Mouse (Mus musculus): ENCODE results near the gene Hoxc6. TPM values are rescaled to one million over a fixed set of nuclear protein-coding genes. Genes with fewer than 3 reads are reported as not detected.

Gene Hoxc6
- polyA plus RNA-seq, 1 experiment from 2014 or later: 0.18 TPM

GRCm38 (mm10) chr15:103005797-103006196 lies 7.7 kb downstream of the Hoxc6 start:
- ATAC-seq (ENCODE audit: insufficient number of reproducible peaks, low FRiP score): no peak
- H3K27me3 ChIP-seq (replicated peaks): peaks cover 98% of the 10 kb centered on the region
- WGBS: 8% methylated on average over 5 of the region's 5 CpGs
- no peaks in the 10 kb centered on the region for H3K9me3 ChIP-seq (replicated peaks)
- H3K27ac ChIP-seq (ENCODE audit: poor library complexity, severe bottlenecking): no peak overlapping the region
- H3K36me3 ChIP-seq: no peaks in the 10 kb centered on the region
- no peak overlapping the region for H3K4me3 ChIP-seq
- H3K4me1 ChIP-seq (replicated peaks): peaks cover 8% of the 10 kb centered on the region
- no peak overlapping the region for H3K4me2 ChIP-seq
- no peak overlapping the region for H3K9ac ChIP-seq

DNA sequence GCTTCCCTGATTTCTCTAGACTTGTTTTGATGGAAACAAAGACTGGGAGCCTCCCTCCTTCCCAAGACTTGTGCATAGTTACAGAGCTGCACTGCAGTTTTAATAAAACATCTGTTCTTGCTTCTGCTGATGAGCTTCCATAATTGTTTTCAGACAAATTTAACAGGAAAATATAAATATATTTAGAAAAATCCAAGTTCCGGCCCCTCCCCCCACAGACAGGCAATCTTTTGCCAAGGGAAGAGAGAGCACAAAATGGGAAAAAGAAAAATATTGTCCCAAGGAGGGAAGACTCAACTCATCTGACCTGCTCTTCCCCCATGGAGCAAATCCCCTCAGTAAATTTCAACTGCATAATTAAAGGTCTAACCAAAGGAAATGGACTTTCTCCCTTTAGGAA lies 8.3 kb downstream of the Hoxc6 start:
- H3K4me2 ChIP-seq: no peak overlapping the region
- H3K4me1 ChIP-seq (replicated peaks): 0 out of 2 replicates have a peak, but pooled peaks cover 2% of the 10 kb centered on the region
- H3K9ac ChIP-seq: no peak overlapping the region
- H3K36me3 ChIP-seq: no peaks in the 10 kb centered on the region
- no peaks in the 10 kb centered on the region for H3K9me3 ChIP-seq (replicated peaks)
- WGBS: 14% methylated on average over 1 of the region's 1 CpGs
- peaks cover 98% of the 10 kb centered on the region for H3K27me3 ChIP-seq (replicated peaks)
- H3K27ac ChIP-seq (ENCODE audit: poor library complexity, severe bottlenecking): no peak overlapping the region
- H3K4me3 ChIP-seq: no peak overlapping the region
- no peak for ATAC-seq (ENCODE audit: insufficient number of reproducible peaks, low FRiP score)

DNA sequence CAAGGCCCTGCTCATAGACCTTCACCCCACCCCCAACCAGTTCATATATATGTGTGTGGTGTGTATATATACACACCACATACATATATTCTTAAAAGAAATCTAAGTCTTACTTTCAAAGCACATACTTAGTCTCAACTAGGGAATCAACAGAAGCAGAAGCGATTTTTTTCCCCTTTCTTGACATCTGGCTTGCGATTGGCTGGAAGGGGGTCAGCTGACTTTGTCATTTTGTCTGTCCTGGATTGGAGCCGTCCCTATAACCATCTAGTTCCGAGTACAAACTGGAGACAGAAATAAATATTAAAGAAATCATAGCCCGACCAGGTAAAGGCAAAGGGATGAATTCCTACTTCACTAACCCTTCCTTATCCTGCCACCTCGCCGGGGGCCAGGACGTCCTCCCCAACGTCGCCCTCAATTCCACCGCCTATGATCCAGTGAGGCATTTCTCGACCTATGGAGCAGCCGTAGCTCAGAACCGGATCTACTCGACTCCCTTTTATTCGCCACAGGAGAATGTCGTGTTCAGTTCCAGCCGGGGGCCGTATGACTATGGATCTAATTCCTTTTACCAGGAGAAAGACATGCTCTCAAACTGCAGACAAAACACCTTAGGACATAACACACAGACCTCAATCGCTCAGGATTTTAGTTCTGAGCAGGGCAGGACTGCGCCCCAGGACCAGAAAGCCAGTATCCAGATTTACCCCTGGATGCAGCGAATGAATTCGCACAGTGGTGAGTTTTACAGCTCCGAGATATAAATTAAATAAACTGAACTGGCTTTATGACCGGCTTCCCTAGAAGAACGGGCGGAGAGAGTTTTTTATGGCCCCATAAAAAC lies 11.4 kb downstream of the Hoxc6 start:
- H3K4me1 ChIP-seq (replicated peaks): peaks cover 11% of the 10 kb centered on the region

GRCm38 (mm10) chr15:103010112-103010846 lies 12.2 kb downstream of the Hoxc6 start:
- WGBS: 1% methylated on average over 31 of the region's 31 CpGs
- no peak overlapping the region for H3K4me2 ChIP-seq

More for the DNA sequence above, 11.4 kb downstream of the Hoxc6 start:
- ATAC-seq (ENCODE audit: insufficient number of reproducible peaks, low FRiP score): no peak
- Histone ChIP-seq H3K27me3 (replicated peaks) (peaks cover 98% of the 10 kb centered on the region), H3K4me3 (no peak overlapping the region), H3K27ac (ENCODE audit: poor library complexity, severe bottlenecking) (no peak overlapping the region), H3K36me3 (no peaks in the 10 kb centered on the region), H3K9me3 (replicated peaks) (no peaks in the 10 kb centered on the region), H3K4me2 (no peak overlapping the region), H3K9ac (no peak overlapping the region)
- 2% methylated on average over 27 of the region's 27 CpGs for WGBS

GRCm38 (mm10) chr15:103010847-103011555 lies 12.9 kb downstream of the Hoxc6 start:
- H3K4me1 ChIP-seq (replicated peaks): peaks cover 12% of the 10 kb centered on the region
- no peaks in the 10 kb centered on the region for H3K9me3 ChIP-seq (replicated peaks)
- ATAC-seq (ENCODE audit: insufficient number of reproducible peaks, low FRiP score): no peak
- H3K4me3 ChIP-seq: no peak overlapping the region
- H3K9ac ChIP-seq: no peak overlapping the region
- WGBS: 1% methylated on average over 28 of the region's 28 CpGs
- H3K27me3 ChIP-seq (replicated peaks): peaks cover 98% of the 10 kb centered on the region
- H3K4me2 ChIP-seq: no peak overlapping the region
- H3K36me3 ChIP-seq: no peaks in the 10 kb centered on the region
- H3K27ac ChIP-seq (ENCODE audit: poor library complexity, severe bottlenecking): no peak overlapping the region

More at GRCm38 (mm10) chr15:103010112-103010846, 12.2 kb downstream of the Hoxc6 start:
- Histone ChIP-seq H3K27me3 (replicated peaks) (peaks cover 98% of the 10 kb centered on the region), H3K36me3 (no peaks in the 10 kb centered on the region), H3K4me3 (no peak overlapping the region), H3K4me1 (replicated peaks) (peaks cover 12% of the 10 kb centered on the region), H3K27ac (ENCODE audit: poor library complexity, severe bottlenecking) (no peak overlapping the region), H3K9ac (no peak overlapping the region), H3K9me3 (replicated peaks) (no peaks in the 10 kb centered on the region)
- ATAC-seq (ENCODE audit: insufficient number of reproducible peaks, low FRiP score): no peak

GRCm38 (mm10) chr15:103011928-103012486 lies 13.9 kb downstream of the Hoxc6 start:
- H3K36me3 ChIP-seq: no peaks in the 10 kb centered on the region
- no peak overlapping the region for H3K9ac ChIP-seq
- 0 out of 2 replicates have a peak overlapping the region, but pooled peaks have one; percentile 10 for H3K4me3 ChIP-seq
- H3K4me2 ChIP-seq: peak overlapping the region; percentile 30
- no peak overlapping the region for H3K27ac ChIP-seq (ENCODE audit: poor library complexity, severe bottlenecking)
- H3K9me3 ChIP-seq (replicated peaks): no peaks in the 10 kb centered on the region
- H3K27me3 ChIP-seq (replicated peaks): peaks cover 98% of the 10 kb centered on the region
- peaks cover 12% of the 10 kb centered on the region for H3K4me1 ChIP-seq (replicated peaks)
- ATAC-seq (ENCODE audit: insufficient number of reproducible peaks, low FRiP score): no peak
- WGBS: under 1% methylated on average over 26 of the region's 26 CpGs

DNA sequence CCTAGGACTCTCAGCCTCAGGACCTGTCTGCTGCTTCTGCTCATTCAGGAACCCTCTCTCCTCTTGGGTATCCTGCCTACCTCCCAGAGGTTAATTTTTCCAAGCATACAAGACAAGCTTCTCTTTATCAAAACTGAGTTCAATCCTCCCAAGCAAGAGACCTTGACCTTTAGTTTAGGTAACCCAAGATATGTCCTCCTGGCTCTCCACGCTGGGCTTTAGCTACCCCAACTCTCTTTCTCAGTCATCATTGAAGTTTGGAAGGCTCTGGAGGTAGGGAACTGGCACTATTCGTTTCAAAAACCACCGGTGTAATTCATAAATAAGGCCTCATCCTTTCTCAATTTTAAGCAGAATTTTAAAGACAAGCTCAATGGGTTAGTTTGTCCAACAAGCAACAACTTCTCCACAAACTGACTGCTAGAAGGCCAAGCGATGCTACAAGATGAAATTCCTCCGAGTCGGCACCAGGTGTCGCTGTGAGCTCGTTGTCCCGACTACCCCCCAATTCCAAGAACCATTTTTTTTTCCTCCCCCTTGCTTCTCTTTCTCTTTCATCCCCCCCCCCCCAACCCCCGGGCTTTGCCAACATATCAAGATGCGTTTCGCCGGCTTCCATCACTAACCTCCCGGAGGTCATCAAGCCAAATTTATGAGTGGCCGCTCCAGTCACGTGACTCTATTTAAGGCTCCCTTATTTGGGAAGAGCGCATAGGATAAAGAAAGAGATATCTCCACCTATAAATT lies 15.4 kb downstream of the Hoxc6 start:
- Histone ChIP-seq H3K4me1 (replicated peaks) (peaks cover 12% of the 10 kb centered on the region), H3K4me3 (peak overlapping the region; percentile 25; the same call in 1 of the 2 replicates), H3K36me3 (no peaks in the 10 kb centered on the region), H3K9ac (no peak overlapping the region), H3K9me3 (replicated peaks) (no peaks in the 10 kb centered on the region), H3K27me3 (replicated peaks) (peaks cover 98% of the 10 kb centered on the region), H3K27ac (ENCODE audit: poor library complexity, severe bottlenecking) (no peak overlapping the region), H3K4me2 (peak overlapping the region; percentile 49)
- no peak for ATAC-seq (ENCODE audit: insufficient number of reproducible peaks, low FRiP score)
- 3% methylated on average over 17 of the region's 17 CpGs for whole genome bisulfite sequencing

DNA sequence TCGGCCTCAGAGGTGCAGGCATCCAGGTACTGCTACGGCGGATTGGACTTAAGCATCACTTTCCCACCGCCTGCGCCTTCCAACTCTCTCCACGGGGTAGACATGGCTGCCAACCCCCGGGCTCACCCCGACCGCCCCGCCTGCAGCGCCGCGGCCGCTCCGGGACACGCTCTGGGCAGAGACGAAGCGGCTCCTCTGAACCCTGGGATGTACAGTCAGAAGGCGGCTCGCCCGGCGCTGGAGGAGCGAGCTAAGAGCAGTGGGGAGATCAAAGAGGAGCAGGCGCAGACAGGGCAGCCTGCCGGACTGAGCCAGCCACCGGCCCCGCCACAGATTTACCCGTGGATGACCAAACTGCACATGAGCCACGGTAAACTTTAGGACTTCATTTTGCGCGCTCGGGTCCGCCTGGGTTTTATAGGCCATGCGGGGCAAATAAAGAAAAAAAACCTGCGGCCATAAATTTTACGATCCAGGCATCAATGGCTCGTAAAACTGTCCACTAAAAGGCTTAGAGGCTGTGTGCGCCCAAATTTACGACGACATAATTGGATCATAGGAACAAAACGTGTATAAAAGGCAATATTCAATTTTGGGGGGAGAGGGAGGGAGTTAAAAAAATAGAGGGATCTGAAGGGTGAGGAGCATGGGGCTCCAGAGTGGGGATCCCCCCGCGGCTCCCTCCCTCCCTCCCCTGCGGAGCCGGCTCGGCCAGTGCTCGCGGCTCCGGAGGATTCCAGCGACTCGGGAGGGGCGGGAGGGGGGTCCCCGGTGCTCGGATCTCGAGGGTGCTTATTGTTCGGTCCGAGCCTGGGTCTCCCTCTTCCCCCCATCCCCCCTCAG lies 16.3 kb downstream of the Hoxc6 start:
- no peak overlapping the region for H3K27ac ChIP-seq (ENCODE audit: poor library complexity, severe bottlenecking)
- no peaks in the 10 kb centered on the region for H3K9me3 ChIP-seq (replicated peaks)
- WGBS: under 1% methylated on average over 56 of the region's 57 CpGs
- no peak for ATAC-seq (ENCODE audit: insufficient number of reproducible peaks, low FRiP score)
- peaks cover 12% of the 10 kb centered on the region for H3K4me1 ChIP-seq (replicated peaks)
- H3K9ac ChIP-seq: no peak overlapping the region
- peaks cover 98% of the 10 kb centered on the region for H3K27me3 ChIP-seq (replicated peaks)
- H3K4me2 ChIP-seq: peak overlapping the region; percentile 49
- H3K4me3 ChIP-seq: peak overlapping the region; percentile 25
- H3K36me3 ChIP-seq: no peaks in the 10 kb centered on the region

GRCm38 (mm10) chr15:103015009-103015399 lies 16.9 kb downstream of the Hoxc6 start:
- under 1% methylated on average over 28 of the region's 28 CpGs for WGBS

More at GRCm38 (mm10) chr15:103015009-103015399, 16.9 kb downstream of the Hoxc6 start:
- no peak overlapping the region for H3K9ac ChIP-seq
- H3K36me3 ChIP-seq: no peaks in the 10 kb centered on the region
- H3K27ac ChIP-seq (ENCODE audit: poor library complexity, severe bottlenecking): no peak overlapping the region
- H3K27me3 ChIP-seq (replicated peaks): peaks cover 98% of the 10 kb centered on the region
- H3K9me3 ChIP-seq (replicated peaks): no peaks in the 10 kb centered on the region
- peaks cover 12% of the 10 kb centered on the region for H3K4me1 ChIP-seq (replicated peaks)
- H3K4me3 ChIP-seq: no peak overlapping the region; the same call in 1 of the 2 replicates
- peak overlapping the region; percentile 18; the same call in 1 of the 2 replicates for H3K4me2 ChIP-seq
- ATAC-seq (ENCODE audit: insufficient number of reproducible peaks, low FRiP score): no peak
